Mouse (Mus musculus) regulatory T cell (primary cell): ENCODE results near the gene Wdfy2.

Experiments
- in situ Hi-C: fragments of 300-600 bp; cut with MboI, MseI; formaldehyde crosslinking; loops from one replicate; pipeline ENCODE4 v1.15.1; 2025; ENCODE audit warnings: high pct_unique_total_duplicates

Wdfy2 gene

GRCm38 (mm10) chr14:62924800-62925199, 87.3 kb downstream of the Wdfy2 start:
- in situ Hi-C loops = no loop called here

GRCm38 (mm10) chr14:62928101-62928541, 90.6 kb downstream of the Wdfy2 start:
- in situ Hi-C loops = no loop called here

GRCm38 (mm10) chr14:62935361-62935760, 97.9 kb downstream of the Wdfy2 start:
- in situ Hi-C loops = no loop called here

- in situ Hi-C loops = no loop called here
Observed at GRCm38 (mm10) chr14:62936631-62937380, 99.3 kb downstream of the Wdfy2 start.

GRCm38 (mm10) chr14:62937675-62938074, 100.2 kb downstream of the Wdfy2 start:
- in situ Hi-C loops = no loop called here

- in situ Hi-C loops = no loop called here
Observed at GRCm38 (mm10) chr14:62939435-62939834, 102.0 kb downstream of the Wdfy2 start.

GRCm38 (mm10) chr14:62940383-62941074, 103.1 kb downstream of the Wdfy2 start:
- in situ Hi-C loops = no loop called here

- in situ Hi-C loops = no loop called here
Observed at GRCm38 (mm10) chr14:62946794-62947193, 109.3 kb downstream of the Wdfy2 start.

GRCm38 (mm10) chr14:62956091-62956490, 118.6 kb downstream of the Wdfy2 start:
- in situ Hi-C loops = no loop called here

GRCm38 (mm10) chr14:62963632-62964031, 126.2 kb downstream of the Wdfy2 start:
- in situ Hi-C loops = no loop called here

GRCm38 (mm10) chr14:62965342-62965741, 127.9 kb downstream of the Wdfy2 start:
- in situ Hi-C loops = no loop called here

GRCm38 (mm10) chr14:62965811-62966520, 128.5 kb downstream of the Wdfy2 start:
- in situ Hi-C loops = no loop called here

- in situ Hi-C loops = no loop called here
Observed at GRCm38 (mm10) chr14:62975046-62975445, 137.6 kb downstream of the Wdfy2 start.

- in situ Hi-C loops = no loop called here
Observed at GRCm38 (mm10) chr14:62979815-62980214, 142.3 kb downstream of the Wdfy2 start.

GRCm38 (mm10) chr14:62984410-62984809, 146.9 kb downstream of the Wdfy2 start, which contains the start of gene Defb48:
TSS of gene Defb48 (minus strand) at chr14:62984510.
- in situ Hi-C loops = no loop called here

- in situ Hi-C loops = no loop called here
Observed at GRCm38 (mm10) chr14:62991271-62991670, 153.8 kb downstream of the Wdfy2 start.

GRCm38 (mm10) chr14:62991849-62992510, 154.5 kb downstream of the Wdfy2 start:
- in situ Hi-C loops = no loop called here

GRCm38 (mm10) chr14:62997777-62998176, 160.3 kb downstream of the Wdfy2 start, which contains the start of gene Defb47:
TSS of gene Defb47 (plus strand) at chr14:62998077.
- in situ Hi-C loops = no loop called here

- in situ Hi-C loops = no loop called here
Observed at GRCm38 (mm10) chr14:62998977-62999376, 161.5 kb downstream of the Wdfy2 start.

- in situ Hi-C loops = no loop called here
Observed at GRCm38 (mm10) chr14:63002588-63002987, 165.1 kb downstream of the Wdfy2 start.
